Mouse (Mus musculus) cerebellum, adult 11 months (tissue): Measurements from ENCODE around the gene Kcnma1.

Experiments
- DNase-seq: peaks from one replicate; pipeline ENCODE4 v3.0.0; 2022

Gene Kcnma1

DNA sequence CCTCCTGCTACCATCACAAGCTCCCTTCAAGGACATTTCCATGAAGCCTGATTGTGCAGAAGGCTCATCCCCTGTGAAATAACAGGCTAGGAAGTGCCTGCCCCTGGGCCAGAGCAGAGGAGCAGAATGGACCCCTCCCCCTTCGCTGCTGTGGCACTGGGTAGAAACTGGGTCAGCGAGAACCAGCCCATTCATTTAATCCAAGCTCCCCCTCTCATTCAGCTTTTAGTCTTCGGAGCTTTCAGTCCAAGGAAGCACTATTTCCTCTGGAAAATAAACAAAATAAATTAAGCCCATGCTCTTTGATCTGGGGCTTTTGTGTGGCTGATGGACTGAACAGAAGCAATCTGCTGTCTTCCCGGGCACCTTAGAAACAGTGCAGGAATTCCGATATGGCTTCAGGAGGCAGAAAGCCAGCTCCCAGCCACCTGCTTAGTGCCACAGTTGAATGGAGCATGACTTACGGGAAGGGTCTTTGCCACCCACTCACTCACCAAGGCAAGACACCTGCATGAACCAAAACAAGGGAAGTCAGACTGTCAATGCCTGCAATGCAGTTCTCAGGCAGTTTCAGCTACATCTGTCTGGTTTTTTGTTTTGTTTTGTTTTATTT, 165.7 kb downstream of the Kcnma1 start:
- DNase-seq: peak; percentile 21

DNA sequence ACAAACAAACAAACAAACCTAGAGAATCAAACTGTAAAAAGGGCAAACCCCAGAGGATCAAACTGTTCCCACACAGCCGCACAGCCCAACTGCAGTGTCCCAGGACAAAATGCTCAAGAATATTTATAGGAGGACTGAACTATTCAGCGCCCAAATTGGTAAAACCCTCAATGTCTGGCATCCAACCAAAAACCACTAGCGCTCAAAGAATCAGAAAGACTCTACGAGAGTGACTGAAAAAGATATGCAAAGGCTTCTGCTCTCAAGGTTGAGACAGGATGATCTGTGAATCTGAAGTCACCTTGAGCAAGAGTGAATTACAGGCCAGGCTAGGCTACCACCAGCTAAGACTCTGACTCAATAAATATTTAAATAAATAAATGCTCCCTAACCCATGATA, 167.6 kb downstream of the Kcnma1 start:
- no peak for DNase-seq

DNA sequence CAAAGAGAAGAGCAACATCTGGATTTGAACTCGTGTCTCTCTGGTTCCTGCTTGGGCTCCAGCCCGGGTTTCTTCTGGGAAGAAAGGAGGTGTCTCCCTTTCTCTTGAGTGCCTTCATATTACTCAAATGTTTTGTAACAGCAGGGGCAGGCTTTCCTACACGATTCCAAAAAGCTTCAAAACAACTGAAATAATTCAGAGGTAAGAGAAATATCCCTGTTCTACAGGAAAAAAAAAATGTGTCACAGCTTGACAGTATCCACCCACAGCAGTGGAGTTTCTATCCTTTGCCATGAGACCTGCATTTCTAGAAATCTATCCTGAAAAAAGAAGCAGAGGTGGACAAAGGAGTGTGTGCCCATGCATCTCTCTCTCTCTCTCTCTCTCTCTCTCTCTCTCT, 172.3 kb downstream of the Kcnma1 start:
- DNase-seq: no peak

DNA sequence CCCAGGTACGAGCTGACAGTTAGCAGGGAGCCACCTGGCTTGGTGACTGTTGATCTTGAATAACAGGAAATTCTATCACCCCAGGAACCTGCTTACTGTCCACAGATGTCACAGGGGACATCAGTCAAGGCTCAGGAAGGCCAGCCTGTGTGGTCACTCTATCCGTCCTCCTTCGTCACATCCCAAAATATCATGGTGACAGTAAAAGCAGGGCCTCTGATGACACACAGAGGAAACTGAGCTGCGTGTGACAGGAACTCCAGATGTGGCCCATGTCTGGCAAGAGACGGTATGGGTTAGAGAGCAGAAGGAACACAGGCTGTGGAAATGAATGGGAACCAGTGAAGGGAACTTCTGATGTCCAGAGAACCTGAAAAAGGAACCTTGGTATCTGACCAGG, 174.7 kb downstream of the Kcnma1 start:
- DNase-seq: no peak

DNA sequence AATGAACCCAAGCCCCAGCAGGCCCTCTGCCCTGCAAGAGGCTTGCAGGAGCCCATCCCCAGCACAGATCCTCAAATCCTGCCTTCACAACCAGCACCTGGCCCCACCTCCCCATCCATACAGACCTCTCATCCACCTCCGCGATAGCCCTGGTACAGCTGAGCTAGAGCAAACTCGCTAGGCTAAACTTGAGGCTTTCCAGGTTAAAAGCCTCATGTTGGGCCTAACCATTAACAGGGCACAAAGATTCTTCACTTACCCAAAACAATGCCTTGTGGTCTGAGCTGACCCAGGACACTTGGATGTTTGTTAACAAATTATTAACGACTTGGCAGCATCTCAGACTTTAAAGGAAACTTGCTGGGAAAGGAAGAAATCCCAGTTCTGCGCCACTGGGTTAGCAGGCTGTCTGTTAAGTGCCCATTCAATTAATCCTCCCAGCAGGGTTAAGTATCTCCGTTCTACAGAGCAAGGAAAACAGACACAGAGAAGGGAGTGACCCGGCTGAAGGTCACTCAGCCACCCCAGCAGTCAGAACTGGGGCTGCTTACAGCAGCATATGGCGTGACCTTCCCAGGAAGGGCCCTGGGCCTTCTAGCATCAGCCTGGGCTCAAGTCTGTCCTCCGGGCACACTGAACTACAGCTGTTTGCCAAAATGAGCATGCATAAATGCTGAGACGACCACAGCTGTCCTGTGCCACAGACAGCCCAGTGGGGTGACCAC, 178.7 kb downstream of the Kcnma1 start:
- no peak for DNase-seq

DNA sequence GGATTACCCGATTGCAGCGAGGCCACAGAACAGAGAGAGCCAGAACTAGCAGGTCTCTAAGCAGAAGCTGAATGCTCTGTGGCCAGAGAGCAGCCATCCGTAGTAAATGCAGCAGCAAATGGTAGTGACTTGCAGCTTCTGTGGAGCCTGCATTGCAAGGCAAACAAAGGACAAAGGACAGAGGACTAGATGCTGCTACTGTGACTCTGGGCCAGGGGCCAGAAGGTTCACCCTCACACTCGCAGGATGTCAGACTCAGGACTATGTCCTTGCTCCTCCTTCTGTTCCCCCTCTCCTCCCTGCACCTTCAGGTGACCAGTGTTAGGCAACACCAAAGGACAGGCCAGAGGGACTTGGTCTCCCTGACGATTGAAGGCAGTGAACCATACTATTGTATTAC, 183.0 kb downstream of the Kcnma1 start:
- no peak for DNase-seq

DNA sequence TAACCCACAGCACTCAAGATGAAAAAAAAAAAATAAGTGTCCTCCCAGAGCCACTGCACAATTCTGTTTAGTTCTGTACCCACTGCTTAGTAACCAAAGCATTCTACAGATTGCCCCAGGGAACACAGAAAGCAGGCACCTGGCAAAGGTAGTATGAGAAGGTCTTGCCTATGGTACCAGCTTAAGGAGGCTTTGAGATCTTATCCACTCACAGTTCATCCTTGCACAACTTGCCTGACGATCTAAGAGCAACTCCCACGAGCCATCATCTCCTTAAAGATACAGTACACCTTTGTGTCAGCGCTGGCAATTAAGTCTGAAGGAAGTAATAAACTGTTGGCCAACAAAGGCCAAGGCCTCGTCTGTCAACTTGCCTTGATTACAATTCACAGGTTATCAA, 184.0 kb downstream of the Kcnma1 start:
- DNase-seq: no peak

DNA sequence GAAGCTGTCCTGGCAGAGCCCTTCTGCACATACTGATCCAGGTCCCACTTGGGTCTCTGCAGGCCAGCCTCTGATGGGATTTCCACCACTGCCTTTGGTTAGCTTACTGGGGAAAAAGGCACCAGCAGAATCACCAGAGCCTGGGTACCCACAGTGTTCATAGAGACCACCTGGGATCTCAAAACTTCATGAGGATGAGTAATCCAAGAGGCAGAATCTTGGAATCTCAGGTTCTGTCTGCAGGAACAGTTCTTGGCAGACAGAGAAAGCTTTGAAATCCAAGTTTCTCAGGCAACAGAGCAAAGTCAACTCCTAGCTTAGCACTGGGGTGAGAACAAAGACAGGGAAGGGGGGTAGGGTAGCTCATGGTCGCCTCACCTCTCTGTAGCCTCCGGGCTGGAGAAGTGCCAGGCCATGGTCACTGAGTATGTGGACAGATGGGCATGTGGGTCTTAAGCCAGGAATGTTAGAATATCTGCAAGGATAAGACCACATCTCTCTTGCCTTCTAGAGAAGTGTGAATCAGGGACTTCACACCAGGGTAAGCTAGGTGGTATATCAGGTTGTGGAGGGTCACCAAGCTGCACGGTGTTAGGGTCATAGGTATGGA, 185.5 kb downstream of the Kcnma1 start:
- no peak for DNase-seq

DNA sequence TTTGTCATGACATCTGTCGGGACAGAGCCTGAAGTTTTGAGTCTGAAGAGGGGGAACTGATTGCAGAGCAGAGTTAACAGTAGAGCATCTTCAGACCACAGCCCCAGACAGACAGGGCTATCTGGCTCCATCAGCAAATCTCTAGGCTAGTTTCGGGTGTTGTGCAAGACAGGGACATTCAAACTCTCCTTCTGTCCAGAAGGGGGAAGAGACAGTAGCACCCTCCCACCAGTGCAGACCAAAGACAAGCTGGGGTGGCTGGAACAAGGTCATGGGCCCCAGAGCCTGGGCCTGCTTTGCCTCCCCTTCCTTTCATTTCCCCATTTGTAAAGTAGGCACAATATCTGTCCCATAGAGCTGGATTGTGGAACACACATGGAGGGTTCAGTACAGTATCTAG, 189.4 kb downstream of the Kcnma1 start:
- DNase-seq: no peak

DNA sequence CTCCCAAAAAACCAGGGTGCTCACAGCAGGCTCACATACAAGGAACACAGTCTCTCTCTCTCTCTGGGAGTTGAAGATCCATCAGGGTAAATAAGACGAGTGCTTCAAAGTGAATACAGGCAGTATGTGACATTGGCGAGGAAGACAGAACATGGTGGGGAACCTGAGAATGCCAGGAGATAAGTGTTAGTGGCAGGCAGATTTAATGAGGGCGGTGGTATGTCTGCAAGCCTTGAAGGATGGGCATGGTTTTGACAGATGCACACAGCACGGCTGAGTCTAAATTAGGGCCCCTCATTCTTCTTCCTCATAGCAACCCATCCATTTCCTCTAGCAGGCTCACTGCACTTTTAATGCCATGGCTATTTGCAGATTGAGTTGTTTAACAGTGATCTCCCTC, 190.0 kb downstream of the Kcnma1 start:
- DNase-seq: no peak

DNA sequence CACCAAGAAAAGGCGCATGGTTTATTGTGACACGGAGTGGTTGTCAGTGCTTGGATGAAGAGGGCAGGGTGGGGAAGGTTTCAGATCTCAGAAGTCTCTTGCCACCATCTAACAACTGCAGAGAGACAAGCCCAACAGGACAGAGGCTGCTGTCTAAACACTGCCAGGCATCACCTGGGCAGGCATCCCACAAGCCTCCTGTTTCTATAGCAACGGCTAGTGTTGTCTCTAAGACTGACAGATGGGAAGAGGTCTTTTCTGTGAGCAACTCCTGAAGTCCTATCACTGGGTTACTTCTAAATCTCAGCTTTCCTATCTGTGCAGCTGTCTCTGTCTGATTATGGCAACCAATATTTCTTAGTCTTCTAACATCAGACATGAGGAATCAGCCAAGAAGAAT, 196.7 kb downstream of the Kcnma1 start:
- no peak for DNase-seq

DNA sequence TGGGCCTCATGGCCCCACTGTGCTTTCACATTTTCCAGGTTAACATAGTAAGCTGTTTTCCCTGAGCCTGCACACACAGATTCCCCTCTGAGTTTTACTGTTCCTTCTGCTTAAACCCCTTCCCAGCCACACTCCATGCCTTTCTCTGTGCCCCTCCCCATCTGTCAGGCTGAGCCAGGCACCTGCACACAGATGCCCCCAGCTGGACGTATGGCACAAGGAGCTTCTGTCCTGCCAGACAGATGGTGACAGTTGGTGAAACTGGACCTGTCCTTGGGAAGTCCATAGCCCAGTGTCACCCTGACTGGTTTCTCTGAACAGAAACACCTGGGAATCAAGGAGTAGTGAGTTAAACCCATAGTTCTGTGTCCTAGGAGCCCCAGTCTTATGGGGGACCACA, 204.2 kb downstream of the Kcnma1 start:
- no peak for DNase-seq

DNA sequence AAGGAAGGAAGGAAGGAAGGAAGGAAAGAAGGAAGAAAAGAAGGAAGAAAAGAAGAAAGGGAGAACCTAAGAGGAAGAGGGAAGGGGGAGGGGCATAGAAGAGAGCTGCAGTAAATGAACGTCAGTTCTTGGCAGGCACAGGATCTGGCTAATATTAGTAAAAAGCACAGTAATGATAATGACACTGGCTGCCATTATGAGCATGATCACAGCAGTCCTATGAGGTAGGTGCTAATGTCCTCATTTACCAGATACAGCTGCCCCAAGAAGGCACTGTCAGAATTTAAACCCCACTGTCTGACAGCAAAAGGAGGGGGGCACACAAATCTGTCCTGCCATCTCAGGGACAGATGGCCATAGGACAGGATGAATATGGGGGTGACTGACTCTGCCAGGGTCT, 205.2 kb downstream of the Kcnma1 start:
- no peak for DNase-seq

DNA sequence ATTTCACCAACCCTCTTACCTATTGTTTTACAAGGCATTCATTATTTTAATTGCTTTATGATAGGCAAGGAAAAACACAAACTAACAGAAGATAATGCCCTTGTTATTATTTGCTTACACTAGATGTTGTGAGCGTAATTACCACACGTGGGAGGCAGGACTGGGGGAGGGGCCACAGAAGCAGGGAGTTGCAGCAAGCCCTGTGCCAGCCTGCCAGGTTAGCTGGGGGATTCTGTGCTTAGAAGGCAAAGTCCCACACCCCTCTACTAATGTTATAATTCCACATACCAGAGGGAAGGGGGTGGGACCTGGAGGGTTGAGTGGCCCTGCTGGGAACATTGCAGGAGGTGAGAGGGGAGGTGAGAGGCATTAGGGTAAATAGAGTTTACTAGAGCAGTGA, 207.9 kb downstream of the Kcnma1 start:
- no peak for DNase-seq

DNA sequence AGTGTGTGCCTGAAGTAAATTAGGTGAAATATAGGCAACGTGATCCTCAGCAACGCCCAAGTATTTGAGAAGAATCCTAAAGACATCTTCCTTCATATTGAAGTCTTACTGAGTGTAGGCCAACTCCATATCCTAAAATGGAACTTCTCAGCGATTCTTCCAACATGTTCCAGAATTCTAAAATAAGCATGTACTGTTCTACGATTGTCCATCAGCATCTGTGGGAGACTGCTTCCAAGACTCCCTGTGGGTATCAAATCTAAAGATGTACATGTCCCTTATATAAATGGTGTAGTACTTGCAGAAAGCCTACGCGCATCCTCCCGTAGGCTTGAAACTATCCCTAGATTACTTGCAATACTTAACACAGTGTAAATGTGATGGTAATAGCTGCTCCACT, 217.4 kb downstream of the Kcnma1 start:
- DNase-seq: no peak

DNA sequence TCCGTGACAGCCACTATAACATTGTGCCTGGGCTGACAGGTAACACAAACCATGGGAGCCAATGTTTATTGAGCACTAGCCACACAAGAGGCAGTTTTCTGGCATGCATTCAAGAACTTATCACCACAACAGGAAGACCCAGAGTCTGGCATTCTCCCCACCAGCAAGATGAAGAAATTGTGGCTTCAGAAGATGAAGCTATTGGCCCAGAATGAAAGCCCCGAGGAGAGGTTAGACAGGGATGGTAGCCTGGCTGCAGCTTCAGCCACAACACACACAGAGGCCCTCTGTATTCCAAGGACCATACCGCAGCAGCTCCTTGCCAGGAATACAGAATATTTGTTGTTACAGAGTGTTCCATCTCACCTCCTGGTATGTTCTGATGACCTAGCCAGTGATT, 221.6 kb downstream of the Kcnma1 start:
- DNase-seq: no peak

DNA sequence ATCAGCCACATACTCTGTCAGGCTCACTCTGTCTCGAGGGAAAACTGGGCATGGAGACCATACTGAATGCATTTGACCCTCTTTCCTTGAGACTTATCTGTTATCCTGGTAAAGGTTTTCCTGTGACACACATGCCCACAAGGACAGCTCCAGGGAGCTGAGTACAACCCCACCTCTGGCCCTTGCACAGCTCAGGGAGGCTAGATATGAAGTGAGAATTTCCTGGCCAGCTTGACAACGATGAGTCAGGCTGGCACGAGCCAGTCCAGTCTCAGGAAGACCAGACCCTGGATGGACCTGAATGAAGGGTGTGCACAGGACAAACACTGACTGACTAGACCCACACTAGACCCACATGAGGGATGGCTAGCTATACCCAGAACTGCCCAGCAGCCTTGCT, 222.2 kb downstream of the Kcnma1 start:
- no peak for DNase-seq

DNA sequence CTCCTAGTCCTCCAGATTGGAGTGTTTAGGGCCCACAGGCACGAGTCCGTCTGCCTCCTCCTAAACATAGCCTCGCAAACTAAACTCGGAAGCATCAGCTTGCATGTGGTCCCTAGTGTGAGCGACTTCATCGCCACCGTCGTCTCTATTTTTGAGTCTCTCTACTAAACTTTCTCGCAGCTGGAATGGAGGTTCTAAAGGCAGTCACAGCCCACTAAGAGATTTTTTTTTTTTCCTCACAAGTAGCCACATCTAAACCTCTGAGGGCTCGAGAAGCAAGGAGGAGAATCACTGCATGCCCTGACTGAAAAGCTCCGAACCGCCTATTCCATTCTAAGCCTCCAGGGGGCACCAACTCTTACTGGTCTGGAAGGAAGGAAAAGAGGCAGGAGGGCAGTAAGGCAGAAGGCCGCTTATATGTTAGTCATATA, 223.0 kb downstream of the Kcnma1 start:
- DNase-seq: peak; percentile 30

DNA sequence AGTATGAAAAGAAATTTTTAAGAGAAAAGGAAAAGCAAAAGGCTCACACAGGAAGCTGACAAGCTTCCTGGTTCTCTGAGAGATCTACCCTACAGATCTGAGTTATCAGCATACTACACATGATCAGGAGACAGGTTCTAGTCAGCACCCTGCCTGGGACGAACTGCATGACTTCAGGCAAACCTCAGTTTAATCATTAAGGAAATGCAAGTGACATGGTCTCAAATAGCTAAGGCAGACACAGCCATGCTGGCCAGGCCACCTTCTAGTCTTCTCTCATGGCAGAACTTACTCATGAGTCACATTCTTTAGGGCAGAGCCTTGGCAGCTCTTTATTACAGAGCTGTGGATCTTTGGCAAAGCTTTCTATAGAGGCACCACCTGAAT, 227.6 kb downstream of the Kcnma1 start:
- no peak for DNase-seq

DNA sequence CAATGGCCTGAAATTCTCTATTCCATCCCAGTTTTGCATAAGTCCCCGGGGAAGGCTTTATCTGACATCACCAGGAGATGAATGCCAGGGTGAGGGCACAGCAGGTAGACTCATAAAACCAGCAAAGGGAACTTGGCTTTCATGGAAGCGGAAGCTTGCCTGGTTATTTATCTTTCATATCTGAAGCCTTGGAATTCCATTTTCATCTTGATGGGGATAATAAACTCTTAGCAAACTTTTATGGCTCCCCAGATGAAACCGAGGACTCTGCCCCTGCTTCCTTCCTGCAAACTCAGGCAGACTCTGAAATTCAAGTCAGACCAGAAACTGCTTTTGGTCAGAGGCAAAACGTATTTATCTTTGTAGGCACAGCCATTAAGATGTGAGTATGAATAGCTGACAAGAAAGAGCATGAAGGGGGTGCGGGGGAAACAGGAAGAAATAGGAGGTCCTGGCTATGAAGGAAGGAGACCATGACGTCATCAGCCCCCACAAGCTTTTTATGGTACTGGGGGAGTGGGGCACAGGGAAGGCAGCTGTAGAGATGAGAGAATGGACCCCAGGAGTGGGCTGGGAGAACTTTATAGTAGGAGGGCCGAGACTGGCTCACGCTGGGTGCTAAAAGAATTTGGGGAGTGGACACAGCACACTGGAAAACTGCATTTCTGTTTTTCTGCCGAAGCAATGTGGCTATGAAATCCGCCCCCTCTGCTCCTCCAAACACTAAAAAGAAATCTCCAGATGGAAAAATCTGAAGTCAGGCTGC, 228.2 kb downstream of the Kcnma1 start:
- DNase-seq: no peak

DNA sequence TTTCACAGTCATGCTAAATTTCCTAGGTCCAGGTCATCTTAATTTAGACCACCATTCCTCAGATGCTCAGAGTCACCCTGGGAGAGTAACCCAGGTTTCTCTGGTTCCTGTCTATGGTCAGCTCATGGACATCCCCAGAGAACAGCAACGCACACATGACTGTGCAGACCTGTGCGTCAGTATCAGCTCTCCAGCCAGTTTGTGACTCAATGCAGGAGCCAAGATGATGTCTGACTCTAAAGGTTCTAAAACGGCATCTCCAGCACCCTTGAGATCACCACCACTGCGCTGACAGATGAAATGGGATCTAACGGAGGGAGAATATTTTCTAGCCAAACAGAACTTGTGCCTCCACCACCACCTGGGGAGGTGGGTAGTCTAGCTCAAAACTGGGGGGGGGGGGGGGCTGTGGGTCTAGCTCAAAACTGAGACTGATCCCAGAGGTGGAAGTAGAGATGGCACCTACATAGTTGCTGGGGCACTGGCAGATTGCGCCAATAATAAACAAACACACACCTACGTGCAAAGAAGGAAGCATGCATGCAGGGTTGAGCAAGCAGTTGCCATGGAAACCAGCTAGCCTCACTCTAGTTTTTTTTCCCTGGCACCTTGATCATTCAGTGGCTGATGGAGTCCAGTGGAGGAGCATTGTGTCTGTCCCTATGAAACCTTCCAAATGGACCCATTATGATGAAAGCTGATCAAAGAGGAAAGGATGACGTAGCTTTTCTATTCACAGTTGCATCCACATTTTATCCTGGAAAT, 231.3 kb downstream of the Kcnma1 start:
- no peak for DNase-seq

DNA sequence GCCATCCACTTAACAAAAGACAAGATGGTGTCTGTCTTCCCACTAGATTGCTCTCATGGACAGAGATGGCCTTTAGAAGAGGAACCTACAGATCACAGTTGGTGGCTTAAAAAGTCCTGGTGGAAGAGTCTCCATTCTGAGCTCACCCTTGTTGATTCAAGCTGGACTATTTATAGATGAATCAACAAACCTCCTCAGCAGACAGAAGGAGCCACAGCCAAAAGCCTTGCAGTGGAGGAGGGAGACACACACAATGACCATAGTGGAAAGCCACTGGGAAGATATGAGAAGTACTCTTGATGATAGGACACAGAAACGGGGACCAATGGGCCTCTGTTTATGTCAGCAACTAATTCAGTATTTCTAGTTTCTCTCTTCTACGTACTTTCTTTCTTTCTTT, 239.7 kb downstream of the Kcnma1 start:
- no peak for DNase-seq

DNA sequence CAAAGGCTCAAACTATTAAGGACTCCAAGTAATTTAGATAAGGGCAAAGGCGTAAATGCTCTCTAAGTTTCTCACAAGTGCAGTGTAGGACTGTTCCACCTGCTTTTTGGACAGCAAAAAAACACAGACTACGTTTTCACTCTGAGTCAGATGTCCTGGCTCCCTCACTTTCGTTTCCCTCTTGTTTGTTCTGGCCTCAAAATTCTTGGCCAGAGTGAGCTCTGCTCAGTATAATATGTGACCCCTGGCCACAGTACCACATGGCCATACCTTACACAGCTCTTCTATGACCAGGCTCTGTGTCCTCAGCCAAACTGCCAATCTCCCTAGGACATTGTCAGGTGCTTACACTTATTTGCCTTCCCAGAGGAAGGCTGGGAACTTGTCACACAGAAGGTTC, 241.6 kb downstream of the Kcnma1 start:
- no peak for DNase-seq
